Mouse (Mus musculus): ENCODE results near the gene Gm49405.
A peak's percentile ranks its signal among the peaks of the same experiment; 100 is the strongest.

Gene Gm49405

DNA sequence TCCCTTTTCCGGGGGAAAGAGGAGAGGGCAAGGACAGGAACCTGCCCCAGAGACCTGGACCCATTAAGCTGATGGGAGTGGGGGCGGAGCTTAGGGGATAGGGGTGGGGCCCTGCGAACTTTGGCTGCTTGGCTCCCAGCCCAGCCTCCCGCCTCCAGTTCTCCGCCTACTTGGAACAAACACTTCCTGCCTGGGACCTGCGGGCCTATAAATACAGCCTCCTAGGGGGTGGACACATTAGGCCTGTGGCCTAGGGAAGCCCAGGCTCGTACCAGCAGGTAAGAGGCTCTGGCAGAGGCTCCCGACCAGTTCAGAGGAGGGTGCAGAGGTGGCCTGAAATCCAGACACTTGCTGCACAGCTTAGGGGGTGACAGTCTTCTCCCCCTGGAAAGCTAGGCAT lies 14.1 kb upstream of the Gm49405 start, which contains the start of gene Acy3:
Gene Acy3, plus strand, starts transcription at position 237 of the 400 bp plus-strand sequence.
- no peak for DNase-seq (ENCODE audit: low read depth, low spot score)

DNA sequence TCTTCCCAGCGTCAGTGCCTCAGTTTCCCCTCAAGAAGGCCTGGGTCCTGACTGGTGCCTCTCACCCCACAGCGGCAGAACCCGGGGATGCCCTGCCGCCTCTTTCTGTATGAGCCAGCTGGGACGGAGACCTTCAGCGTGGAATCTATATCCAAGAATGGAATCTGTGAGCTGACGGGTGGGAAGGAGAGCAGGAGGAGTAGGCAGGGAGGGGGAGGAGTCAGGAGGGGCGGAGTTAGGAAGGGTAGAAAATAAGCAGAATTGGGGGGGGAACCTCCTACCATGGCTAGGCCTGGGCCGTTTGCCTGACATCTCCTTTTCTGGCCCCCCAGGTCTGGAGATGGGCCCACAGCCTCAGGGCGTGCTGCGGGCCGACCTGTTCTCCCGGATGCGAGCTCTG lies 12.4 kb upstream of the Gm49405 start:
- no peak for DNase-seq (ENCODE audit: low read depth, low spot score)

DNA sequence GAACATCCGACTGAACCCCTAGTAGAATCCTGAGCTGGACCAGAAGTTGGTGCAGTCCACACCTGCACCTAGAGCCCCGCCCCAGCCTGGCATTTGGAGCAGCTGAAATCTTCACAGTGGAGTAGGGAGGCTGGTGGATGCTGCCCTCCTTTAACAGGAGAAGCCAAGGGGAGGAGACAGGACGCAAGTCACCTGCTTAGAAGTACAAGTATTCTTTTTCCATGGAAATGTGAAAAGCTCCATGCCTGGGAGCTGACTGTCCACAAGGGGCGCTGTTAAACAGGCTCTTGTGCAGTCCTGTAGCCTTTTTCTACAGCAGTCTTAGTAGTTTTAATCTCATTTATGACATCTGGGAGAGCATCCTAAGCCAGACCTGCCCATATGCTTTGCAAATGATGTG lies 11.7 kb upstream of the Gm49405 start:
- DNase-seq (ENCODE audit: low read depth, low spot score): no peak

DNA sequence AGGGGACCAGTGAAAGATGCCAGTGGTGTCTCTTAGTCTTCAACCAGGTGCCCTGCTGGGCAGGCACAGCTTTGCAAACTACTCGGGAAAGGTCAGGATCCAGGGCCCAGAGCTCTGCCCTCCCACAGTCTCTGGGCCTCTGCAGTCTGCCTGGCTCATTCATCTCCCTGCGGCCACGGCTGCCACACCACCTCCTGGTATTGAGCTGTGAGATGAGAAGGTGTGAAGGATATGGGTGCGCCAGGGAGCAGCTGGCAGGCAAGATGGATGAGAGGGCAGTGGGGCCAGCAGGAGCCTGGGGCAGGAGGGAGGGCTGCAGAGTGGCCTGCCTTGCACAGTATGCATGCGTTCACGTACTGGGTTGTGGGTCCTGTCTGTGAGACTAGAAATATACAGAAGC lies 9.6 kb upstream of the Gm49405 start:
- DNase-seq (ENCODE audit: low read depth, low spot score): no peak

DNA sequence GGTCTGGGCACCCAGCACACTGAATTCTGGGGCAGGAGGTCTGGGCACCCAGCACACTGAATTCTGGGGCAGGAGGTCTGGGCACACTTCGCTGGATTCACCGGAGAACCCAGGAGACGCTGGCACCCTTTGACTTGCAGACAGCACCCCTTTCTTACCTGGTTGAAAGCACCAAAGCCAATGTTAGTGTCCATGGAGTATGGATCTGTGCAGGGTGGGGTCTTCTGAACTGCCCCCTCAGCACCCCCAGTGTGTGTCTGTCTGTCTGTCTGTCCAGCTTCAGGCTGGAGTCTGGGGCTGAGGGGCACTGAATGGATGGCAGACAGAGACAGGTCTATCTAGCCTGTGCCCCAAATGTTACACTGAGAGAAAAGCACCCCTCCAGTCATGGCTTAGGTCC lies 8.9 kb upstream of the Gm49405 start:
- no peak for DNase-seq (ENCODE audit: low read depth, low spot score)

DNA sequence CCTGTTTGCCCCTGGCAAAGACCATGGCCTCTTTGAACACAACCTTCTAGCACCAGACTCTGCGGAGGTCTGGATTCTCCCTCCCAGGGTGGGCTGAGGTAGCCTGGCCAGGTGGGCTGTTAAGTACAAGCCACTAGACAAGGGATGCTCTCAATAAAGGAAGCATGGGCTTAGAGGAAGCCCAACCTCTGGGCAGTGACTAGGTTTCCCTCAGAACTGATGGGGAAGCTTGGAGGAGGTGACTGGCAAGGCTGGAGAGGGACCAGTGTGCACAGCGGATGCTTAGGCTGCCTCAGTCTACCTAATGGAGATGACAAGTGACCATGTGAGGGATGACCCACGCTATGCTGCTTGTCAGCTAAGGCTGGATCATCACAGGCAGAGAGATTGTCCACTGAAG lies 8.5 kb upstream of the Gm49405 start:
- no peak for DNase-seq (ENCODE audit: low read depth, low spot score)

DNA sequence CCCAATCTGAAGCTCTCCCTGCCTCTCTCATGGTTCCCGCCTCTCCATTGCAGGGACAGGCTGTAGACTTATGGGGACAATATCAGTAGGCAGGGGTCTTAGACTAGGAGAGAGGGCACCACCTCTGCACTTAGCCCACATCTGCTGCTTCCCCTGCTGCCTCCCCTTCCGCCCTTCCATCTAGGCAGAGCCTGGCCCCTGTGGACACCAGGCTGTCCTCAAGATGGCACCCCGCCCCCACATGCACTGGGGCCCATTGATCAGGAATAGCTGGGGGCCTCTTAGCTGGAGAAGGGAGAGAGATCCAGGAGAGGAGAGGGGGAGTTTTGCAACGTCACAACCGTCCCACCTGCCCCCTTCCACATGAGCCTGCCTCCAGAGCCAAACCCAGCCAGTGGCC lies 8.0 kb upstream of the Gm49405 start, which contains the start of gene Tbx10:
Gene Tbx10, plus strand, starts transcription at position 337 of the 400 bp plus-strand sequence.
- DNase-seq (ENCODE audit: low read depth, low spot score): no peak

DNA sequence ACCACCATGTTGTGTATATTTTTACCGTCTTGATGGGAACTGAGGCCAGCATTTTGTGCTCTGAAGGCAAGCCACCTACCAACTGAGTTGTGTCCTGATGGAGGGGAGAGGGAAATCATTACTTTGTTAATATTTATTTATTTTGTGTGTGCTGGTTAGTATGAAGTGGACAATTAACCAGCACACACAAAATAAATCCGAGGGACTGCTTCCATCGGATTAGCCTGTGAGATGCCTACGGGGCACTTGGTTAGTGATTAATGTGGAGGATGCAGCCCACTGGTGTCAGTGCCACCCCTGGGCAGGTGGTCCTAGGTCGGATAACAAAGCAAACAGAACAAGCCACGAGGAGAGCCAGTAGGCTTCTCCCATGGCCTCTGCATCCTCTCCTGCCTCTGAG lies 5.5 kb upstream of the Gm49405 start:
- DNase-seq (ENCODE audit: low read depth, low spot score): no peak

DNA sequence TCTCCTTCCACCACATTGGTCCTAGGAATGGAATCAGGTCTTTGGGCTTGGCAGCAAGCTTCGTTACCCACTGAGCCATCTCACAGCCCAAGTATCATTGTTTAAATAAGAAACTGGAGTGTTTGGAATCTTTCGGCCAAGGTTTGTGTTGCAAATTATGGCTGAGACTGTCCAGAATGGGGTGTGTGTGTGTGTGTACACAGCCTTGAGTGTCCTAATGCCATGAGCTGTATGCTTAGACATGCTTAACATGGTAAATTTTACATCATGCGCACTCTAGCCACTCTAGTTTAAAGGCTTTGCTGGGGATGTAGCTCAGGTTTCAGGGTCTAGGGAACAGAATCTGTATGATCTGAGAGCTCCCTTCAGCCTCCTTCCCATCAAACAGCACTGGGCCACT lies 4.9 kb upstream of the Gm49405 start:
- DNase-seq (ENCODE audit: low read depth, low spot score): no peak

DNA sequence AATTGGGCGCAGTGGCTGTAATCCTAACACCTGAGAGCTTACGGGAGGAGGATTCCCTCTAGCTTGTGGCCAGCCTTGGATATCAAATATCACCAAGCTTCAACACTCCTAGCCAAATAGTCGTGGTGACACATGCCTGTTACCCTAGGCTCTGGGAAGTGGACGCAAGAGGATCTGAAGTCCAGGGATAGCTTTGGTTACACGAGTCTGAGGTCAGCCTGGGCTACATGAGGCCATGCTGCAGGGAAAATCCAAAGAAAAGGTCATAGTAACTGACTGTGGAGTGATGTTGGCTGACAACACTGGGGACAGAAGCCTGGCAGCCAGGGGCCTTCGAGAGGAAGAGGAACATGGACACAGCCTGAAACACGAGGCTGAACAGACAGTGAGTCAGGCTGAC lies 4.3 kb upstream of the Gm49405 start:
- DNase-seq (ENCODE audit: low read depth, low spot score): no peak

DNA sequence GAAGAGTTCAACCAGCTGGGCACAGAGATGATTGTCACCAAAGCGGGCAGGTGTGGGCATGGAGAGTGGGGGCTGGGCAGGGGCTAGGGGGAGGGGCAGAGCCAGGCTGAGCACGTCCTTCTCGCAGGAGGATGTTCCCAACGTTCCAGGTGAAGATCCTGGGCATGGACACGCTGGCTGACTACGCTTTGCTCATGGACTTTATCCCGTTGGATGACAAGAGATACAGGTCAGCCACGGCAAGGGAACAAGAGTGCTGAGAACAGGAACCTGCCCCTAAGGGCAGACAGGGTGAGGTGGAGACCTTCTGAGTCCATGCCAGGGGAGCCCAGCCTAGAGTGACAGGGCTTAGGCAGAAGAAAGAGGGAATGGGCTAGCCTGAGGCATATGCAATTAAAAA lies 3.7 kb upstream of the Gm49405 start:
- DNase-seq (ENCODE audit: low read depth, low spot score): no peak

DNA sequence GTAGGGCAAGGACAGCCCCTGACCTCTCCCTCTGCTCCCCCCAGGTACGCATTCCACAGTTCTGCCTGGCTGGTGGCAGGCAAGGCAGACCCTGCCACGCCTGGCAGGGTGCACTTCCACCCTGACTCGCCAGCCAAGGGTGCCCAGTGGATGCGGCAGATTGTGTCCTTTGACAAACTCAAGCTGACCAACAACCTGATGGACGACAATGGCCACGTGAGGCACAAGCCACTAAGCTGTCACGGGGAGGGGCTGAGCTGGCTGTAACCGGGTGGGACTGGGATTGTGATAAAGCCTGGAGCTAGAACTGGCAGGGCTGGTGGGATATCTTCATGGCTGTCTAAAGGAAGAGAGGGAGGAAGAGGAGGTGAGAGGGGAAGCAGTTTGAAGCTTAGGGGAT lies 3.2 kb upstream of the Gm49405 start:
- no peak for DNase-seq (ENCODE audit: low read depth, low spot score)

DNA sequence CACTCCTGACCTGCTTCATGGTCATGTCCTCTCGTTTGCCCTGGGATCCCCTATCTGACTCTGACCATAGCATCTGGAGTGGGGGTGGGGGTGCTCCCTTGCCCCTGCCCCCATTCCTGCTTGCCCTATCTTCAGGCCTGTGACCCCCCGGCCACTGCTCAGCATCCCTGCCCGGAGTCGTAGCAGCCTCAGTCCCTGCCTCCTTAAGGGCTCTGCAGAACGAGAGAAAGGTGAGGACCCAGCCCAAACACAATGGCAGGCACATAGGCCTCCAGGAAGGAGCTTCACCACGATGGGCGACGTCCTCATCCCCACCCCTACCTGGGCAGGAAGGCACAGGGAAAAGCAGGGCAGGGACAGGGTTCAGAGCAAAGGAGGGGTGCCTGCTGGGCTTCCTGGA lies 2.1 kb upstream of the Gm49405 start:
- no peak for DNase-seq (ENCODE audit: low read depth, low spot score)

DNA sequence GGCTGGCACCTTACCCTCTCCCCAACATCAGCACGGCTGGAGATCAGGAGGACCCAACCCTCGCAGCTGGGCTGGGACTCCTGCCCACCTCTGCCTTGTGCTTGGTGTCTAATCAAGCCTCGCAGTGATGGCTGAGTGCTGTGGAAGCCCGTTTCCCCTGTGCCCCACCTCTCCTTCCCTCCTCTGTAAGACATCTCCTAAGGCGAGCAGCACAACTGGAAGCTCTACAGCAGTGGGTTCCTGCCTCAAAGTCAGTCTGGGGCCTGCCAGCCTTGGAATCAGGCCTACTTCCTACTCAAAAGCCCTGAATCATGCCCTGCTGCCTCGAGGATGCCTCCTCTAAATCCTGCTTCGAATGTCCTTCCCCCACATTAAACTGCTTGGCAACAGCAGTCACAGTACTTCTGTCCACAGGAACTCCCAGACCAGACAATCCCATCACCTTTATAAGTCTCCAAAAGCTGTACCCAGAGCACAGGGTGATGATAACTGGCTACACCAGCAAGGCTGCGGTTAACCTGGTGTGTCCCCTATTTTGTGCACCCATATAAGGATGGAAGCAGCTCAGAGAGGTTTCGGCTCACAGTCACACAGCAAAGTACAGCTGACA lies 1.2 kb upstream of the Gm49405 start:
- no peak for DNase-seq (ENCODE audit: low read depth, low spot score)

DNA sequence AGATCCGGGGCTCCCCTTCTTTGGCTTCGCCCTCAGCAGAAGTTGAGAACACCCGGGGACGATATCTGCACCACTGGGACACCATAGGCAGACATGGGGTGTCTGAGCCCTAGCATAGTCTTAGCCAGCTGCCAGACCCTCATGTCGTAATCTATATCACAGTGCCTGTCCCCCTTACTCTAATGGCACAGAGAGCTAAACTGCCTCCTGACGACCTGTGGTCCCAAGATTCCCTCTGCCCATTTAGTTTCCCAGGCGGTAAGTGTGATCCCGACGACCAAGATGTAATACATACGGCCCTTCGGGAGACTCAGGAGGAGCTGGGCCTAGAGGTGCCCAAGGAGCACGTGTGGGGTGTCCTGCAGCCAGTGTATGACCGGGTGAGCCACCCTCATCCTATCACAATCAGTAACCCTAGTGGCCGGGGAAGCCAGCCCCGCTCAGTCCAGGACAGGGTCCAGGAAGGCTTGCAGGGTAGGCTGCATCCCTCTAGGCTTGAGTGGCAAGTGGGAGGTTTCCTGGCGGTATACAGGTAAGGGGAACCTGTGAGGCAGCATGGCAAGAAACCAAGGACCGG lies 611 bp downstream of the Gm49405 start:
- no peak for DNase-seq (ENCODE audit: low read depth, low spot score)

DNA sequence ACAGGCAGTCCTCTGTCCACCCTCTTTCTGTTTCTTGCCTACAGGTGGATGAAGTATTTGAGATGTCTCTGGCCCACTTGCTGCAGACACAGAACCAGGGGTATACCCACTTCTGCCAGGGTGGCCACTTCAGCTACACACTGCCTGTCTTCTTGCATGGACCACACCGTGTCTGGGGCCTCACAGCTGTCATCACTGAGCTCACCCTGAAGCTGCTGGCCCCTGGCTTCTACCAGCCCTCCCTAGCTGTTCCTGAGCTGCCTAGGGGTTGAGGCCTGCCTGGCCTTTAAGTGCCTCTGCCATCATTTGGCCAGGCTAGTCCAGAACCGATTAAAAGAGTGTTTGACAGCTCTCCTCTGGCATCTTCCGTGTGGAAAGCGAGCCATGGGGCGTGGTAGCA lies 1.3 kb downstream of the Gm49405 start:
- no peak for DNase-seq (ENCODE audit: low read depth, low spot score)

DNA sequence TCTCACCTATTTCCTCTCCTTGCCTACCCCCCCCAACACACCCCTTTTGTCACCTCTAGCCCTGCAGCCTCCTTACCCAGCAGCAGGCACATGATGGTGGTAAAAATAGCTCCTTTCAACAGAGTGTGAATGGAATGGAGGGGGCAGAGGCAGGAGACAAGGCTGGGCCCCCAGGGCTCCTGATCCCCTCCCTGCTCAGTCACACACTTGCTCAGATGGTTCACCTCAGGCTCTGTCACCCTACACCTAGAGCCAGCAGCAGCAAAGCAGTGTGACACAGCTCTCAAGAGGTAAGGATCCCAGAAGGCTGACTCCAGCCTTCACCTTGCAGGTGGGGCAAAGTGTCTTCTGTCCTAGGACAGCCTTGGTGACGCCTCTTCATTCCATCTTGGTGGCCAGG lies 2.7 kb downstream of the Gm49405 start, which contains the start of gene Doc2g:
Gene Doc2g, plus strand, starts transcription at position 202 of the 400 bp plus-strand sequence.
- DNase-seq (ENCODE audit: low read depth, low spot score): no peak

DNA sequence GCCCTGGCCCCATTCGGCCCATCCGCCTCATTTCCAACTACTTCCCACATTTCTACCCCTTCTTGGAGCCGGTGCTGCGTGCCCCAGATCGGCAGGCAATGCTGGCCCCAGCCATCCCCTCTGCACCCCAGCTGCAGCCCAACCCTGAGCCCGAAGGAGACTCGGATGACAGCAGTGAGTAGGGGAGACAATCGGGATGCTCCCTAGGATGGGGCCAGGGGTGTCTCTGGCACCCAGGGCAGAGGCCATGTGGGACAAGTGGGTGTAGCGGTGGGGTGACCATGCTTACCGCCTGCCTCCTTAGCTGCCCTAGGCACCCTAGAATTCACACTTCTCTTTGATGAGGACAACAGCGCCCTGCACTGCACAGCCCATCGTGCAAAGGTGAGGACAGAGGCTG lies 3.2 kb downstream of the Gm49405 start:
- DNase-seq (ENCODE audit: low read depth, low spot score): no peak

DNA sequence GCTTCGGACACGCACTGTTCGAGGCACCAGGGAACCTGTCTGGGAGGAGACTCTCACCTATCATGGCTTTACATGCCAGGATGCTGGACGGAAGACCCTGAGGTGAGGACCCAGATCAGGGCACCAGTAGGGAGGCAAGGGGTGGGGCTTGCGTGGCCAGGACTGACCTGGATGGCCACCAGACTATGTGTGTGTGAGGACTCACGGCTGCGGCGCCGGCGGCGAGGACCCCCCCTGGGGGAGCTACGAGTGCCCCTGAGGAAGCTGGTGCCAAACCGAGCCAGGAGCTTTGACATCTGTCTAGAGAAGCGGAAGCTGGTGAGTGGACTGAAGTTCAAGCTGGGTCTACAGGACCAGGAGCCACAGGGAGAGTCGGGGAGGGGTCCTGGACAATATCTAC lies 3.9 kb downstream of the Gm49405 start:
- DNase-seq (ENCODE audit: low read depth, low spot score): no peak

DNA sequence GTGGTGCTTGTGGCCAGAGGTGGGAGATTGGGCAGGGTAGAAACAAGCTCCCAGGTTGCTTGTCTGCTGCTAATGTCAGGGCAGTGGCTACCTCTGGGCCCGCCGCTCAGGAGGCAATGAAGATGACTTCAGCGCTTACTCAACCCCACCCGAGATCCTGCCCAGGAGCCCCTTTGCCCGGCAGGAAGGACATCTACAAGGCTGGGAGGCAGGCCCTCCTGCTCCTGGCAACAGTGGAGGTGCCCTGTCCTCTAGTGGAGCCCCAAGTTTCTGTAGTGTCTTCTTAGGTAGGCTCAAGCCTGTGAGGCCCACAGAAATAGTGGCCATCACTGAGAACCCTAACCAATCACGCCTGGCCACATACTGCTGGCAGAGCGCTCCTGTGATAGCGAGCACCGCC lies 4.7 kb downstream of the Gm49405 start:
- DNase-seq (ENCODE audit: low read depth, low spot score): no peak

DNA sequence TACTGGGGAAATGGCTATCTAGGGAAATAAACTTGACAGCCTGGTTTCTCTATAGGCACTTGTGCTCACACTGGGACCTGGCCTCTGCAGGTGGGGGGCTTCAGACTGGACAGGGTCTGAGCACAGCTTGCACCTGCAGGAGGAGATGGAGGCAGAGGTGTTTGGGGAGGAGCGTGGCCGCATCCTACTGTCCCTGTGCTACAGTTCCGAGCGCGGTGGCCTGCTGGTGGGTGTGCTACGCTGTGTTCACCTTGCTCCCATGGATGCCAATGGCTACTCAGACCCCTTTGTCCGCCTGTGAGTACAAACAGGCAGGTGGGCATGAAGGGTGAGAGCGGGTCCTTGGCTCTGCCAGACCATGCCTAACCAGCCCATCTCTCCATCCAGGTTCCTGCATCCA lies 5.5 kb downstream of the Gm49405 start:
- no peak for DNase-seq (ENCODE audit: low read depth, low spot score)

DNA sequence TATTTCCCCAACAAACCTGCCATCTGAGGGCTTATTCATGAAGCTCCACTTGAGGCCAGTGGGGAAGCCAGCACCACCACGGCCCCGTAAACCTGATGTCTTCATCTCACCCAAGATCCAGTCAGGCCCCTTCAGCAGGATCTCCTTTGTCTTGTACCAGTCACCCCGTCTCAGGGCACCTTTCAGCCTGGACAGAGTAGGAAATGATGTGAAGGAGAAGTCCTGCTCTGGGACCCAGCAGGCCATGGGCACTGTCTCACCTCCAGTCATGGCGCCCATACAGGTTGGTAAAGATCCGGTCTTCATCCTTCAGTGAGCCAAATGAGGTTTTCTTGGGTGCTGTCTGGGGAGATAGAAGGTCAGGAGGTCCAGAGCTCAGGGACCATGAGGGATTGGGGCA lies 10.7 kb downstream of the Gm49405 start:
- no peak for DNase-seq (ENCODE audit: low read depth, low spot score)

DNA sequence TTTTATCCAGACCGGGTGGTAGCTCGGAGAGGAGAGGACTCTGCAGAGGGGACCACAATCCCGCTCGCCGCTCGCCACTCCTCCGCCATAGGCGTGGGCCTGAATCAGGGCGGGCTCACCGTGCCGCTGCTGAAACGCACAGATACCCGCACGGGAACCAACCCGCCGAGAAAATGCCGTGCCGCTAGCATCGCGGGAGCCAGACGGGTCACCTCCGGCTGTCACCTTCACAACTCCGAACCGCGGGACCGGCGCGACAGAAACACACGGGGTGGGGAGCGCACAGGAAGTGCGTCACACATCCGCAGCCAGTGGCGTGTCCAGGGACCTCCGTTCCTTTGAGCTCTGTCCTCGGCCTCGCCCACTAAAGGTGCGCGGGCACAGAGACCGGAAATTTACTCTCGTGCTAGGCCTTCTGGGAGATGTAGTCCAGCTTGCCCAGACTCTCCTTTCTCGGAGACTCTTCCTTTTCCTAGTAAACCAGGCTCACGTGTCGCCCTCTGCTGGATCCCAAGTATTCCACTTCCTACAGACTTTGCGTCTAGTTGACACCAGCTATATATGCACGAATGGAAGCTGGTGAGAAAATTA lies 12.1 kb downstream of the Gm49405 start, which contains the start of gene Ndufv1:
Gene Ndufv1, minus strand, starts transcription at position 375 of the 591 bp plus-strand sequence.
- peak; percentile 96 for DNase-seq (ENCODE audit: low read depth, low spot score)

Measured in retina, adult 2 months (tissue).